Mouse (Mus musculus) small intestine, adult 2 months (tissue): Measurements from ENCODE around the gene Cd55b.
"Not testable (repeated sequence)": the region's sequence is repeated elsewhere in the genome, so short reads cannot be mapped to it uniquely, and the experiment has no call there.

Source experiments
- CTCF ChIP-seq: fragments of 200-500 bp; IDR thresholded peaks from 2 replicates; pipeline ENCODE4 v1.5.1; 2012; ENCODE audit warnings: low read depth, mild to moderate bottlenecking, control low read depth, inconsistent platforms, low read length, moderate library complexity, mixed read lengths; ENCODE audit not compliant: insufficient replicate concordance, insufficient read length; ENCODE audit errors: extremely low read depth
- POLR2A ChIP-seq: fragments of 200-500 bp; IDR thresholded peaks from 2 replicates; pipeline ENCODE4 v1.6.1; 2012; ENCODE audit warnings: low read depth, mild to moderate bottlenecking, control low read depth, inconsistent platforms, low read length, moderate library complexity

GRCm38 (mm10) chr1:130427175-130427853, 4.5 kb upstream of the Cd55b start:
- not testable (repeated sequence) for TF ChIP-seq CTCF, POLR2A
